Mouse (Mus musculus) kidney, embryonic 14.5 days (tissue): ENCODE results near the gene Sfi1. TPM values are rescaled to one million over a fixed set of nuclear protein-coding genes. Genes with fewer than 3 reads are reported as not detected.
"Not testable (repeated sequence)": the region's sequence is repeated elsewhere in the genome, so short reads cannot be mapped to it uniquely, and the experiment has no call there.

Experiments
- ATAC-seq: fragments of 200-750 bp; cut with Nextera tagmentation; 2 replicates; pipeline ENCODE4 v1.8.0; 2017; ENCODE audit warnings: moderate number of reproducible peaks, mild to moderate bottlenecking, moderate TSS enrichment, moderate library complexity; ENCODE audit not compliant: low FRiP score, low TSS enrichment
- H3K27ac ChIP-seq: fragments of 300-500 bp; sonication (generic); 2 replicates; pipeline ENCODE4 v1.5.1; 2014; ENCODE audit warnings: low read depth, mild to moderate bottlenecking, low read length, moderate library complexity, mixed read lengths
- H3K27me3 ChIP-seq: fragments of 300-500 bp; sonication (generic); 2 replicates; pipeline ENCODE4 v1.6.1; 2014; ENCODE audit warnings: mild to moderate bottlenecking, low read length; ENCODE audit not compliant: control insufficient read depth, insufficient read depth
- H3K36me3 ChIP-seq: fragments of 300-500 bp; sonication (generic); 2 replicates; pipeline ENCODE4 v1.6.1; 2014; ENCODE audit warnings: low read length, mixed read lengths; ENCODE audit not compliant: control insufficient read depth, insufficient read depth
- H3K4me1 ChIP-seq: fragments of 300-500 bp; sonication (generic); 2 replicates; pipeline ENCODE4 v1.6.1; 2014; ENCODE audit warnings: low read length, mixed read lengths; ENCODE audit not compliant: control insufficient read depth, insufficient read depth
- H3K4me2 ChIP-seq: fragments of 300-500 bp; sonication (generic); replicated peaks from 2 replicates; pipeline ENCODE4 v1.6.1; 2014; ENCODE audit warnings: low read depth, mild to moderate bottlenecking, low read length
- H3K4me3 ChIP-seq: fragments of 300-500 bp; sonication (generic); 2 replicates; pipeline ENCODE4 v1.5.1; 2014; ENCODE audit warnings: mild to moderate bottlenecking, low read length
- H3K9ac ChIP-seq: fragments of 300-500 bp; sonication (generic); 2 replicates; pipeline ENCODE4 v1.6.1; 2014; ENCODE audit warnings: low read depth, mild to moderate bottlenecking, low read length, moderate library complexity
- H3K9me3 ChIP-seq: fragments of 300-500 bp; sonication (generic); 2 replicates; pipeline ENCODE4 v1.6.1; 2016; ENCODE audit warnings: low read length; ENCODE audit not compliant: control insufficient read depth
- WGBS: fragments of 180-500 bp; shearing (Covaris S2); extraction: QIAGEN DNeasy Blood & Tissue Kit; methylation state at CpG from one replicate; pipeline ENCODE4 v1.1.7; 2014; 5-methylcytosine and 5-hydroxymethylcytosine counted together
- polyA plus RNA-seq: library from polyadenylated mRNA; unstranded; fragments of >200 nt; fragmentation: Nextera tagmentation; extraction: Ambion mirVana; gene quantifications from 2 replicates; pipeline ENCODE4 v1.2.1, GENCODE M21; 2014

Sfi1 gene
- polyA plus RNA-seq, 1 experiment from 2014 or later, result 12.7 TPM

GRCm38 (mm10) chr11:3166321-3166720, 26.9 kb downstream of the Sfi1 start:
- H3K4me2 ChIP-seq, H3K9ac ChIP-seq, H3K4me3 ChIP-seq, H3K36me3 ChIP-seq, ATAC-seq, H3K27me3 ChIP-seq, H3K27ac ChIP-seq, H3K9me3 ChIP-seq, H3K4me1 ChIP-seq: not testable (repeated sequence)

GRCm38 (mm10) chr11:3165210-3165782, 28.0 kb downstream of the Sfi1 start:
- not testable (repeated sequence) for H3K9me3 ChIP-seq, H3K9ac ChIP-seq, H3K4me3 ChIP-seq, H3K27me3 ChIP-seq, H3K4me2 ChIP-seq, H3K4me1 ChIP-seq, H3K27ac ChIP-seq, H3K36me3 ChIP-seq
- peak; percentile 38 for ATAC-seq
- WGBS, result 71% methylated on average over 3 of the region's 5 CpGs

- H3K9me3 ChIP-seq, H3K9ac ChIP-seq, H3K27ac ChIP-seq, H3K36me3 ChIP-seq, H3K27me3 ChIP-seq, H3K4me2 ChIP-seq, H3K4me1 ChIP-seq, H3K4me3 ChIP-seq, ATAC-seq: not testable (repeated sequence)
- 65% methylated on average over 3 of the region's 3 CpGs for WGBS
Measured at GRCm38 (mm10) chr11:3163661-3164060, 29.6 kb downstream of the Sfi1 start.

- WGBS, result 93% methylated on average over 2 of the region's 2 CpGs
- H3K36me3 ChIP-seq, H3K27ac ChIP-seq, H3K9ac ChIP-seq, H3K4me3 ChIP-seq, ATAC-seq, H3K27me3 ChIP-seq, H3K4me2 ChIP-seq, H3K4me1 ChIP-seq, H3K9me3 ChIP-seq: not testable (repeated sequence)
Measured at GRCm38 (mm10) chr11:3163122-3163521, 30.1 kb downstream of the Sfi1 start.

- 64% methylated on average over 5 of the region's 5 CpGs for WGBS
- not testable (repeated sequence) for H3K4me2 ChIP-seq, H3K9me3 ChIP-seq, H3K4me1 ChIP-seq, H3K9ac ChIP-seq, H3K27ac ChIP-seq, H3K4me3 ChIP-seq, H3K27me3 ChIP-seq, H3K36me3 ChIP-seq
- peak; percentile 37 for ATAC-seq
Measured at GRCm38 (mm10) chr11:3162236-3162897, 30.9 kb downstream of the Sfi1 start.

- not testable (repeated sequence) for H3K27ac ChIP-seq, ATAC-seq, H3K4me2 ChIP-seq, H3K9me3 ChIP-seq, H3K9ac ChIP-seq, H3K27me3 ChIP-seq, H3K36me3 ChIP-seq, H3K4me1 ChIP-seq, H3K4me3 ChIP-seq
- WGBS, result 62% methylated on average over 1 of the region's 2 CpGs
Measured at GRCm38 (mm10) chr11:3161370-3161769, 31.9 kb downstream of the Sfi1 start.

GRCm38 (mm10) chr11:3158800-3159199, 34.5 kb downstream of the Sfi1 start:
- H3K4me1 ChIP-seq, H3K4me3 ChIP-seq, H3K27ac ChIP-seq, H3K9ac ChIP-seq, ATAC-seq, H3K9me3 ChIP-seq, H3K36me3 ChIP-seq, H3K27me3 ChIP-seq, H3K4me2 ChIP-seq: not testable (repeated sequence)
- 89% methylated on average over 4 of the region's 4 CpGs for WGBS

- peaks cover 13% of the 10 kb centered on the region for H3K9me3 ChIP-seq
- not testable (repeated sequence) for H3K9ac ChIP-seq, H3K4me1 ChIP-seq, H3K4me3 ChIP-seq, H3K27me3 ChIP-seq, H3K27ac ChIP-seq, ATAC-seq, H3K4me2 ChIP-seq, H3K36me3 ChIP-seq
- WGBS, result 94% methylated on average over 6 of the region's 6 CpGs
Measured at GRCm38 (mm10) chr11:3157996-3158395, 35.3 kb downstream of the Sfi1 start.

- not testable (repeated sequence) for H3K36me3 ChIP-seq, ATAC-seq, H3K9ac ChIP-seq, H3K4me2 ChIP-seq, H3K4me1 ChIP-seq, H3K4me3 ChIP-seq, H3K9me3 ChIP-seq, H3K27ac ChIP-seq, H3K27me3 ChIP-seq
- 91% methylated on average over 2 of the region's 3 CpGs for WGBS
Measured at GRCm38 (mm10) chr11:3156991-3157390, 36.3 kb downstream of the Sfi1 start.
